Mouse (Mus musculus) hindbrain, embryonic 15.5 days (tissue): ENCODE results near the gene Dock4. TPM values are rescaled to one million over a fixed set of nuclear protein-coding genes. Genes with fewer than 3 reads are reported as not detected.
A peak's percentile ranks its signal among the peaks of the same experiment; 100 is the strongest.

ENCODE experiments used
- ATAC-seq: fragments of 200-750 bp; cut with Nextera tagmentation; 2 replicates; pipeline ENCODE4 v1.8.0; 2017; ENCODE audit warnings: low read depth, moderate number of reproducible peaks, moderate TSS enrichment; ENCODE audit not compliant: low FRiP score
- H3K27ac ChIP-seq: fragments of 300-500 bp; sonication (generic); replicated peaks from 2 replicates; pipeline ENCODE4 v1.5.1; 2015; ENCODE audit warnings: mild to moderate bottlenecking, inconsistent platforms
- H3K27me3 ChIP-seq: fragments of 300-500 bp; sonication (generic); 2 replicates; pipeline ENCODE4 v1.6.1; 2015; ENCODE audit warnings: control low read depth, inconsistent platforms
- H3K36me3 ChIP-seq: fragments of 300-500 bp; sonication (generic); 2 replicates; pipeline ENCODE4 v1.6.1; 2015; ENCODE audit warnings: control low read depth, inconsistent platforms
- H3K4me1 ChIP-seq: fragments of 300-500 bp; sonication (generic); replicated peaks from 2 replicates; pipeline ENCODE4 v1.6.1; 2015; ENCODE audit warnings: control low read depth, inconsistent platforms
- H3K4me2 ChIP-seq: fragments of 300-500 bp; sonication (generic); 2 replicates; pipeline ENCODE4 v1.6.1; 2015; ENCODE audit warnings: moderate library complexity, mild to moderate bottlenecking, inconsistent platforms
- H3K4me3 ChIP-seq: fragments of 300-500 bp; sonication (generic); 2 replicates; pipeline ENCODE4 v1.5.1; 2015; ENCODE audit warnings: mild to moderate bottlenecking, inconsistent platforms
- H3K9ac ChIP-seq: fragments of 300-500 bp; sonication (generic); 2 replicates; pipeline ENCODE4 v1.6.1; 2015; ENCODE audit warnings: inconsistent platforms
- H3K9me3 ChIP-seq: fragments of 300-500 bp; sonication (generic); 2 replicates; pipeline ENCODE4 v1.6.1; 2016; ENCODE audit warnings: control low read depth, inconsistent platforms
- WGBS: fragments of 180-500 bp; shearing (Covaris S2); methylation state at CpG from one replicate; pipeline ENCODE4 v1.1.7; 2015; 5-methylcytosine and 5-hydroxymethylcytosine counted together
- polyA plus RNA-seq: library from polyadenylated mRNA; unstranded; fragments of >200 nt; fragmentation: Nextera tagmentation; extraction: Ambion mirVana; gene quantifications from 2 replicates; pipeline ENCODE4 v1.2.1, GENCODE M21; 2015

The Dock4 gene
- polyA plus RNA-seq, 1 experiment from 2014 or later, result 31.0 TPM

DNA sequence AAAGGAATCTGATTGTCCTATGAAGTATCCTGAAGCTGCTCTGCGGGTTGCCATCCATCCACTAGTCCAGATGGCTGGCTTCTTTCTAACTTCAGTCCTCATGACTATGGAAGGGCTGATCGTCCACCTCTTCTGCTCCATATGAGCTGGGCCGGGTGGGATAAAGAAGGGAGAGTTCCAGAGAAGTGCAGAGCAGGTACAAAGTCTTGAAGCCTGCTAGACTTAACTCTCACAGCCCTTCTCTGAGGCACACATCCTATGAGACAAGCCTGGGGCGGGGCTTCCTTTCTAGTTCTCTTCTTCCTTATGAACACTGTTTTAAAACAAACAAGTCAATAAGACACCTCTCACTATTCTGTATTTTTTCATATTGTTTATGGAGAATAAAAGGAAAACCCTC, 245.7 kb downstream of the Dock4 start:
- no peaks in the 10 kb centered on the region for H3K36me3 ChIP-seq
- WGBS, result 69% methylated on average over 4 of the region's 4 CpGs
- no peaks in the 10 kb centered on the region for H3K27me3 ChIP-seq
- no peak overlapping the region for H3K4me3 ChIP-seq
- H3K4me1 ChIP-seq, result peaks cover 5% of the 10 kb centered on the region; the same call in 1 of the 2 replicates
- no peak overlapping the region for H3K9ac ChIP-seq
- H3K4me2 ChIP-seq, result no peak overlapping the region
- no peak for ATAC-seq
- H3K27ac ChIP-seq, result no peak overlapping the region
- no peaks in the 10 kb centered on the region for H3K9me3 ChIP-seq

GRCm38 (mm10) chr12:40694082-40694721, 248.4 kb downstream of the Dock4 start:
- no peak overlapping the region for H3K27ac ChIP-seq
- WGBS, result 64% methylated on average over 2 of the region's 2 CpGs
- H3K4me2 ChIP-seq, result no peak overlapping the region
- no peaks in the 10 kb centered on the region for H3K27me3 ChIP-seq
- peaks cover 5% of the 10 kb centered on the region; the same call in 1 of the 2 replicates for H3K4me1 ChIP-seq
- H3K9me3 ChIP-seq, result no peaks in the 10 kb centered on the region
- no peak overlapping the region for H3K9ac ChIP-seq
- ATAC-seq, result no peak
- no peaks in the 10 kb centered on the region for H3K36me3 ChIP-seq
- H3K4me3 ChIP-seq, result no peak overlapping the region

GRCm38 (mm10) chr12:40698330-40698729, 252.6 kb downstream of the Dock4 start:
- Histone ChIP-seq H3K9me3 (no peaks in the 10 kb centered on the region), H3K36me3 (no peaks in the 10 kb centered on the region), H3K4me2 (no peak overlapping the region), H3K27ac (no peak overlapping the region), H3K4me1 (peaks cover 5% of the 10 kb centered on the region; the same call in 1 of the 2 replicates), H3K9ac (no peak overlapping the region), H3K4me3 (no peak overlapping the region), H3K27me3 (no peaks in the 10 kb centered on the region)
- ATAC-seq, result no peak
- 90% methylated on average over 4 of the region's 4 CpGs for WGBS

- whole genome bisulfite sequencing, result 79% methylated on average over 5 of the region's 5 CpGs
Observed at GRCm38 (mm10) chr12:40702233-40702792, 256.6 kb downstream of the Dock4 start.

DNA sequence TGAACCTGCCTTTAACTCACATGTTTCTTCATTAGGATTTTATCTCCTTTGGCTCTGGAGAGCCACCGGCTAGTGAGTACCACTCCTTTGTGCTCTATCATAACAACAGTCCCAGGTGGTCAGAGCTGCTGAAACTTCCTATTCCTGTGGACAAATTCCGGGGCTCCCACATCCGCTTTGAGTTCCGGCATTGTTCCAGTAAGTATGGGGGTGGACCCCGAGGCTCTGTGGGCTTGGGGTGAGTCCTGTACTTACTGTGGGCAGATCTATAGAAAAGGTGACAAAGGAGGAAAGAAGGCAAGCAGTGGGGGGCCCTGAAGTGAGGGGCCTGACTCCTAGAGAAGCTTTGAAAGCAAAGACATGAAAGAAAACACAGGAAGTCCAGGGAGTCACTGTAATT, 258.5 kb downstream of the Dock4 start:
- Histone ChIP-seq H3K4me2 (no peak overlapping the region), H3K36me3 (no peaks in the 10 kb centered on the region), H3K27ac (no peak overlapping the region), H3K9me3 (no peaks in the 10 kb centered on the region), H3K9ac (no peak overlapping the region), H3K4me1 (no peaks in the 10 kb centered on the region), H3K27me3 (no peaks in the 10 kb centered on the region), H3K4me3 (no peak overlapping the region)
- no peak for ATAC-seq
- WGBS, result 29% methylated on average over 5 of the region's 5 CpGs

More at GRCm38 (mm10) chr12:40702233-40702792, 256.6 kb downstream of the Dock4 start:
- ATAC-seq, result no peak
- no peak overlapping the region for H3K4me2 ChIP-seq
- no peaks in the 10 kb centered on the region for H3K4me1 ChIP-seq
- no peak overlapping the region for H3K27ac ChIP-seq
- H3K9ac ChIP-seq, result no peak overlapping the region
- no peaks in the 10 kb centered on the region for H3K27me3 ChIP-seq
- H3K4me3 ChIP-seq, result no peak overlapping the region
- no peaks in the 10 kb centered on the region for H3K36me3 ChIP-seq
- no peaks in the 10 kb centered on the region for H3K9me3 ChIP-seq

- WGBS, result 96% methylated on average over 1 of the region's 1 CpGs
- Histone ChIP-seq H3K9me3 (no peaks in the 10 kb centered on the region), H3K9ac (no peak overlapping the region), H3K27me3 (no peaks in the 10 kb centered on the region), H3K4me3 (no peak overlapping the region), H3K4me2 (no peak overlapping the region), H3K27ac (no peak overlapping the region), H3K36me3 (no peaks in the 10 kb centered on the region), H3K4me1 (no peaks in the 10 kb centered on the region)
- ATAC-seq, result no peak
Observed at GRCm38 (mm10) chr12:40707108-40707507, 261.4 kb downstream of the Dock4 start.

GRCm38 (mm10) chr12:40709094-40709493, 263.3 kb downstream of the Dock4 start:
- H3K27ac ChIP-seq, result no peak overlapping the region
- H3K4me2 ChIP-seq, result no peak overlapping the region
- 0 out of 2 replicates have a peak, but pooled peaks cover 3% of the 10 kb centered on the region for H3K36me3 ChIP-seq
- H3K4me3 ChIP-seq, result no peak overlapping the region
- H3K4me1 ChIP-seq, result no peaks in the 10 kb centered on the region
- no peaks in the 10 kb centered on the region for H3K9me3 ChIP-seq
- H3K27me3 ChIP-seq, result no peaks in the 10 kb centered on the region
- no peak overlapping the region for H3K9ac ChIP-seq
- ATAC-seq, result no peak
- 78% methylated on average over 2 of the region's 2 CpGs for WGBS

- Histone ChIP-seq H3K9ac (no peak overlapping the region), H3K4me3 (no peak overlapping the region), H3K36me3 (0 out of 2 replicates have a peak, but pooled peaks cover 3% of the 10 kb centered on the region), H3K4me2 (no peak overlapping the region), H3K4me1 (no peaks in the 10 kb centered on the region), H3K27me3 (no peaks in the 10 kb centered on the region), H3K9me3 (no peaks in the 10 kb centered on the region), H3K27ac (no peak overlapping the region)
- WGBS, result 97% methylated on average over 3 of the region's 3 CpGs
- ATAC-seq, result no peak
Observed at GRCm38 (mm10) chr12:40712235-40712634, 266.5 kb downstream of the Dock4 start.

DNA sequence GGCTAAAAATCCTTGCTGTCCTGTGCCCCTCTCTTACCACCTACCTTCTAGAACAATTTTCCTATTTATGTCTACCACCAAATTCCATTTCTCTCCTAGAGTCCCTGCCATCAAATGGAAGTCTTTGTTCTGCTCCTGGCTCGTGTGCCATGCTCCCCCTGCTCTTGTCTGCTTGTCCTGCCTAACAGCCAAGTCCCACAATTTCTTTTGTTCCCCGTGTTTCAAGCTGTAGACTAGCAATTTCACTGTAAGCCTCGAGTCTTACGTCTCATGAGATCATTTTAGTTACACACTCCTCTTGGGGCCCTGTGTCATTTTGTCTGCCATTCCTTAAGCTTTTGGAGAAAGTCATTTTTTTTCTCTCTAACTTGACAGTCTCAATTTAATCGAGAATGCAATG, 268.5 kb downstream of the Dock4 start:
- Histone ChIP-seq H3K27ac (peak overlapping the region; percentile 52), H3K4me2 (no peak overlapping the region), H3K9me3 (no peaks in the 10 kb centered on the region), H3K4me1 (no peaks in the 10 kb centered on the region), H3K9ac (no peak overlapping the region), H3K36me3 (0 out of 2 replicates have a peak, but pooled peaks cover 3% of the 10 kb centered on the region), H3K4me3 (no peak overlapping the region), H3K27me3 (no peaks in the 10 kb centered on the region)
- WGBS, result 36% methylated on average over 5 of the region's 5 CpGs
- no peak for ATAC-seq

GRCm38 (mm10) chr12:40715174-40715573, 269.4 kb downstream of the Dock4 start:
- no peak for ATAC-seq
- H3K9me3 ChIP-seq, result no peaks in the 10 kb centered on the region
- H3K4me2 ChIP-seq, result no peak overlapping the region
- no peaks in the 10 kb centered on the region for H3K27me3 ChIP-seq
- no peak overlapping the region for H3K4me3 ChIP-seq
- H3K36me3 ChIP-seq, result 0 out of 2 replicates have a peak, but pooled peaks cover 3% of the 10 kb centered on the region
- 83% methylated on average over 2 of the region's 2 CpGs for WGBS
- no peak overlapping the region for H3K9ac ChIP-seq
- no peaks in the 10 kb centered on the region for H3K4me1 ChIP-seq
- H3K27ac ChIP-seq, result no peak overlapping the region

- Histone ChIP-seq H3K4me1 (no peaks in the 10 kb centered on the region), H3K36me3 (peaks cover 3% of the 10 kb centered on the region), H3K9ac (no peak overlapping the region), H3K4me2 (no peak overlapping the region), H3K27me3 (no peaks in the 10 kb centered on the region), H3K4me3 (no peak overlapping the region), H3K9me3 (no peaks in the 10 kb centered on the region), H3K27ac (no peak overlapping the region)
- 78% methylated on average over 2 of the region's 2 CpGs for WGBS
- ATAC-seq, result no peak
Observed at GRCm38 (mm10) chr12:40728373-40728772, 282.6 kb downstream of the Dock4 start.

DNA sequence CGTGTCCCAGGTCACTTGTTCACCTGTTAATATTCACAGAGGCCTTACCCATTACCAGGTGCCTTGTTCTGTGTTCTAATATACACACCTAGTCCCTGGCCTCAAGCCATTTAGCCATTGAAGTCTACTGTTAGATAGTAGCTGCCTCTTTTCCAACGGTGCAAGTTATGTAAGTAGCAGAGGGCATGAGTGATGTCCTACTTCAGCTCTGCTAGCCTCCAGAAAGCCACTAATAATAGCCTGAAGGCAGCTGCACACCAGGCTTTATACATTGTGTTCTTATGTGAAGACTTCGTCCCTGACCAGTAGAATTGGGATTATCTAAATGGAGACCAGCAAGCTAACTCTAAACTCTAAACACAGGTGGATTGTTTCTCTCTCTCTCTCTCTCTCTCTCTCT, 285.0 kb downstream of the Dock4 start:
- Histone ChIP-seq H3K27ac (no peak overlapping the region), H3K4me1 (no peaks in the 10 kb centered on the region), H3K4me2 (no peak overlapping the region), H3K36me3 (peaks cover 3% of the 10 kb centered on the region), H3K27me3 (no peaks in the 10 kb centered on the region), H3K4me3 (no peak overlapping the region), H3K9me3 (no peaks in the 10 kb centered on the region), H3K9ac (no peak overlapping the region)
- WGBS, result 88% methylated on average over 3 of the region's 3 CpGs
- ATAC-seq, result no peak
